Comparison of ENCODE assay signal across 8 mouse cellular contexts in the genomic region with DNA sequence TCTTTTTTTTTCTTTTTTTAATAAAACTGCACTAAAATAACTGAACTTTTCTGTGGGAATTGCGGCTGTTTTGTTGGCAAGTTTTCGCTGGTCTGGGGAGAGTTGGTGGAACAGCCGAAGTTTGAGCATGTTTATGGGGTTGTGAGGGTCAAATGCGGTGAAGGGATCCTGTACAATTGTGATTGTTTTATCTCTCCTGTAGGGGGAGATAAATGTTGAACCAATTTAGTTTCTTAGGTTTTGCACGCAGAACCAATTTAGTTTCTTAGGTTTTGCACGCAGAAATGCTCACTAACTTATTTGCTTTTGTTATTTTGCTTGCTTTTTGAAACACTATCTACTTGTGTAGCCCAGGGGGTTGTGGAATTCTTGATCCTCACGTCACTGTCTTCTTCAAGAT. TPM values are rescaled to one million over a fixed set of nuclear protein-coding genes. Genes with fewer than 3 reads are reported as not detected.
DNase-seq lines count a peak whose midpoint lies in the region; ATAC-seq and TF ChIP-seq lines count a peak whose summit lies in the region.

No protein-coding gene starts in this region.

- whole genome bisulfite sequencing in cerebellum, adult 2 months = 6% methylated on average over 7 of the region's 7 CpGs
- 11% methylated on average over 7 of the region's 7 CpGs for WGBS in hindbrain, embryonic 15.5 days
- WGBS in stomach, embryonic 16.5 days = 11% methylated on average over 7 of the region's 7 CpGs

- no peak for DNase-seq in cerebellum, adult 2 months
- DNase-seq in cerebellum, adult 11-12 months = no peak
- DNase-seq in embryo, embryonic 11 days = peak; percentile 41
- DNase-seq in lung, postnatal 10 days = peak; percentile 8
- DNase-seq in frontal cortex, postnatal 10 days (ENCODE audit: low spot score in 2 of 2) = no peak

- H3K9ac ChIP-seq in hindbrain, embryonic 15.5 days = peak overlapping the region; percentile 75; the same call in 1 of the 2 replicates
- peak overlapping the region; percentile 85; the same call in 1 of the 2 replicates for H3K9ac ChIP-seq in stomach, embryonic 16.5 days (ENCODE audit: low read length)

- peak overlapping the region; percentile 96 for H3K4me2 ChIP-seq in hindbrain, embryonic 15.5 days
- peak overlapping the region; percentile 98 for H3K4me2 ChIP-seq in stomach, embryonic 16.5 days (ENCODE audit: low read depth, low read length)

- no peaks in the 10 kb centered on the region for H3K36me3 ChIP-seq in C2C12 (ENCODE audit: control insufficient read depth, insufficient read depth)
- H3K36me3 ChIP-seq in hindbrain, embryonic 15.5 days = no peaks in the 10 kb centered on the region
- no peaks in the 10 kb centered on the region for H3K36me3 ChIP-seq in stomach, embryonic 16.5 days (ENCODE audit: control insufficient read depth, insufficient read depth, low read length)

- no peaks in the 10 kb centered on the region for H3K9me3 ChIP-seq in hindbrain, embryonic 15.5 days
- H3K9me3 ChIP-seq in stomach, embryonic 16.5 days (replicated peaks; ENCODE audit: control insufficient read depth, low read length) = no peaks in the 10 kb centered on the region

- no peak for ATAC-seq in hindbrain, embryonic 15.5 days (ENCODE audit: low FRiP score, low read depth)
- no peak for ATAC-seq in stomach, embryonic 16.5 days (ENCODE audit: insufficient read depth, low FRiP score)

- H3ac ChIP-seq in C2C12 (ENCODE audit: control insufficient read depth, insufficient read length, low read depth) = no peak overlapping the region

- no peaks in the 10 kb centered on the region for H3K27me3 ChIP-seq in cerebellum, adult 2 months (ENCODE audit: control insufficient read depth, insufficient read depth, low read length)
- no peaks in the 10 kb centered on the region for H3K27me3 ChIP-seq in C2C12 (ENCODE audit: control insufficient read depth, insufficient read depth, insufficient read length)
- H3K27me3 ChIP-seq in hindbrain, embryonic 15.5 days = peaks cover 15% of the 10 kb centered on the region
- H3K27me3 ChIP-seq in stomach, embryonic 16.5 days (ENCODE audit: control insufficient read depth, insufficient read depth, low read length) = no peaks in the 10 kb centered on the region

- H3K4me1 ChIP-seq in cerebellum, adult 2 months (ENCODE audit: control insufficient read depth, insufficient read depth, low read length) = no peaks in the 10 kb centered on the region; the same call in 1 of the 2 replicates
- H3K4me1 ChIP-seq in hindbrain, embryonic 15.5 days (replicated peaks) = peaks cover 18% of the 10 kb centered on the region
- H3K4me1 ChIP-seq in stomach, embryonic 16.5 days (ENCODE audit: control insufficient read depth, insufficient read depth, low read length) = no peaks in the 10 kb centered on the region

- H3K27ac ChIP-seq in cerebellum, adult 2 months (ENCODE audit: insufficient read depth, low read length) = no peak overlapping the region
- H3K27ac ChIP-seq in hindbrain, embryonic 15.5 days (replicated peaks) = no peak overlapping the region
- H3K27ac ChIP-seq in stomach, embryonic 16.5 days (ENCODE audit: low read length) = no peak overlapping the region

- no peak for TF ChIP-seq CTCF in cerebellum, adult 2 months (IDR thresholded peaks at IDR 0.05; ENCODE audit: borderline replicate concordance, insufficient read depth, low read depth, low read length)
- no peak for TF ChIP-seq CTCF in C2C12 (IDR thresholded peaks at IDR 0.05; ENCODE audit: control insufficient read depth, insufficient read depth, insufficient read length)

- peaks cover 2% of the 10 kb centered on the region for H3K79me3 ChIP-seq in C2C12 (ENCODE audit: low read depth)

- TF ChIP-seq POLR2A in cerebellum, adult 2 months (IDR thresholded peaks at IDR 0.05; ENCODE audit: borderline replicate concordance, insufficient read depth, low read length) = no peak

- H3K79me2 ChIP-seq in C2C12 (ENCODE audit: control insufficient read depth, insufficient read depth) = no peaks in the 10 kb centered on the region

- H3K4me3 ChIP-seq in cerebellum, adult 2 months (replicated peaks; ENCODE audit: insufficient read depth, low read depth, low read length) = peak overlapping the region; percentile 58
- H3K4me3 ChIP-seq in C2C12 (ENCODE audit: insufficient read depth, poor library complexity, severe bottlenecking) = peak overlapping the region; percentile 52
- H3K4me3 ChIP-seq in hindbrain, embryonic 15.5 days = peak overlapping the region; percentile 82
- H3K4me3 ChIP-seq in stomach, embryonic 16.5 days (replicated peaks; ENCODE audit: low read length) = peak overlapping the region; percentile 85

TF ChIP-seq in C2C12, 6 proteins besides CTCF, POLR2A, EP300 and RAD21:
- TF ChIP-seq MAX (IDR thresholded peaks at IDR 0.05) (no peak), CEBPB (IDR thresholded peaks at IDR 0.05; ENCODE audit: low read depth) (no peak), MYOD1 (IDR thresholded peaks at IDR 0.05; ENCODE audit: control insufficient read depth, insufficient read length, low read depth) (no peak), USF1 (IDR thresholded peaks at IDR 0.05; ENCODE audit: low read depth) (no peak), MYOG (IDR thresholded peaks at IDR 0.05; ENCODE audit: control insufficient read depth, extremely low read depth, insufficient read length) (no peak), FOSL1 (IDR thresholded peaks at IDR 0.05; ENCODE audit: insufficient read depth, low read length, poor library complexity, severe bottlenecking) (no peak)

RNA-seq across cellular contexts. Expression of a gene that starts 1.7 kb away (rescaled TPM):
- polyA plus RNA-seq in cerebellum, adult 2 months (2012; rRNA removed) = 20.4 and 21.9 TPM in 2 replicates
- polyA plus RNA-seq in C2C12 (2012; fragmentation: generic; extraction: Trizol) = 7.7 TPM
- polyA plus RNA-seq in hindbrain, embryonic 15.5 days (2015; fragmentation: Nextera tagmentation; extraction: Ambion mirVana) = 4.1 and 5.3 TPM in 2 replicates
- polyA plus RNA-seq in stomach, embryonic 16.5 days (2015; fragmentation: Nextera tagmentation; extraction: Ambion mirVana) = 9.4 and 11.6 TPM in 2 replicates

RNA-seq across cellular contexts. Expression of a gene that starts 49.0 kb away (rescaled TPM):
- 0.23 and 0.33 TPM in 2 replicates for polyA plus RNA-seq in cerebellum, adult 2 months (2012; rRNA removed)
- polyA plus RNA-seq in C2C12 (2012; fragmentation: generic; extraction: Trizol) = not detected
- 0.26 and 0.34 TPM in 2 replicates for polyA plus RNA-seq in hindbrain, embryonic 15.5 days (2015; fragmentation: Nextera tagmentation; extraction: Ambion mirVana)
- 0.14 TPM in 1 of 2 replicates, not detected in the other for polyA plus RNA-seq in stomach, embryonic 16.5 days (2015; fragmentation: Nextera tagmentation; extraction: Ambion mirVana)

Comparison
In these comparisons a context has a peak if more than half of its experiments do, and no peak if none do; other contexts are left out.
1. DNase-seq: peak in embryo, embryonic 11 days (single experiment) and lung, postnatal 10 days (single experiment); none in cerebellum, adult 2 months (0 of 2), cerebellum, adult 11-12 months (single experiment) and frontal cortex, postnatal 10 days (0 of 2).
2. Peak in every context shown above with its lines, with median percentiles within 50 percentile points of each other: H3K4me3 ChIP-seq.